Mouse (Mus musculus) T-helper 17 cell (primary cell): ENCODE measurements around the gene Dpysl4.

Experiments used
- in situ Hi-C, 2 experiments: fragments of 300-600 bp; cut with MboI, MseI; formaldehyde crosslinking; loops; 1 replicate in 1 of 2; 2 replicates in 1 of 2; pipeline ENCODE4 v1.15.1; 2025; ENCODE audit warnings: high pct_unique_total_duplicates in 2 of 2

Gene Dpysl4

DNA sequence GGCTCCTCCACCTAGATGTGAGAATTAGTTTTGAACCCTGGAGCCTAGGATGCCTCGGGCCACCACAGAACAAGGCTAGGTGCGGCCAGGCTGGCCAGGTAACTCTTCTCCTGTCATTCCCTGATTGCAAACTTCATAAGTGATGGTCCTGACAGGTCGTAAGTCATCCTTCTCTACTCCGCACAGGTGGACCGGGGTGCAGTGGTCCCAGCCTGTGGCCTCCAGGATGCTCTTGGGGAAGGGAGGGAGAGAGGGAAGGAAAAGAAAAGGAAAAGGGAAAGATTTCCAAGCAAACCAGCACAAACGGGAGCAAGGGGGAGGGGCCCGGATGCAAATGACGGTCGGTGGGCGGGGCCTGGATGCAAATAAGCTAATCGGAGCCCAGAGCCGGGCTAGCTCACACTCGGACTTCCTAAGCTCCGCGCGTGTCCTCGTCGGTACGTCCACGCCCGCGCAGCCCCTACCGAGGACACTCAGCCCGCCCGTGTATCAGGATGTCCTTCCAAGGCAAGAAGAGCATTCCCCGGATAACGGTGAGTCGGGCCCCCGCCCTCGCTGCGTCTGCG lies at the start of gene Dpysl4:
Dpysl4 (plus strand) TSS at position 373 of the 566 bp plus-strand sequence.
- in situ Hi-C loops, result loop anchor here in 1 of 2 experiments (10.0 kb wide), 1 partner anchor 341 kb away; no protein-coding TSS in a partner anchor

DNA sequence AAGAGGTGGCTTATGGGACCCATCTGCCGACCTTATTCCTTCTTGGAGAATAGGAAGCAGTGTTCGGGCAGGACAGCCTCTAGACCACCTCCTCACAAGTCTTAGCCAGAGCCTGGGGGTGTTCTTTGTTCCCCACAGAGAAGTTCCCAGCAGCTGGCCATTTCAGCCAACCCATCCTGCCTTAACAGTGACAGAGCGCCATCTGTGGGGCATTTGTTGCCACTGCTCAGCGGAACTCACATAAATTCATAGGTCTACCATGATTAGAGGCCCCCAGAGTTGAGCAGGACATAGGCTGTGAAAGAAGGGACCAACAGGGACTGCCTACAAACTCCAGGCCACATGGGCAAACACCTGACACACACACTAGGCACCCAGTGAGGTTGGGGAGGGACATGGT lies 22.4 kb upstream of the Dpysl4 start:
- in situ Hi-C loops, result no loop called here

DNA sequence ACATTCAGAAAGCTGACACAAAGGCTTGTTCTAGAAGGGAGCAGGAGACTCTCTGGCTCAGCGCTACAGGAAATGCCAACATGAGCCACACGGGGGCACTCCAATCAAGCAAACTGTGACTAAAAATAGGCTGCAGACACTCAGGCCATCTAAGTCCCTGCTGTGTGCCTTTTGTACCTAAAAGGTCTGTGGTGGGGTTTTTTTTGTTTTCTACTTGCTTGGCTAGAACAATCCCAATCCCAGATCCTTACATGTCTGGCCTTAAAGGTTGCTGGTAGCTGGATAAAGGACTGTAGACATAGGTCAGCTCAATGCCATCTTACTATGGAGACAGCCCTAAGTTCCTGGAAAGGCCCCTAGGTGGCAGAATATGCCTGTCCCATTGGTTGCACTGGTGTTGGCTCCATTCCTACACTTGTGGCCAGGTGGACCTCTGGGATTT lies 17.6 kb upstream of the Dpysl4 start:
- in situ Hi-C loops, result loop anchor here (5.0 kb wide), 6 partner anchors 36 to 231 kb away; no protein-coding TSS in a partner anchor

DNA sequence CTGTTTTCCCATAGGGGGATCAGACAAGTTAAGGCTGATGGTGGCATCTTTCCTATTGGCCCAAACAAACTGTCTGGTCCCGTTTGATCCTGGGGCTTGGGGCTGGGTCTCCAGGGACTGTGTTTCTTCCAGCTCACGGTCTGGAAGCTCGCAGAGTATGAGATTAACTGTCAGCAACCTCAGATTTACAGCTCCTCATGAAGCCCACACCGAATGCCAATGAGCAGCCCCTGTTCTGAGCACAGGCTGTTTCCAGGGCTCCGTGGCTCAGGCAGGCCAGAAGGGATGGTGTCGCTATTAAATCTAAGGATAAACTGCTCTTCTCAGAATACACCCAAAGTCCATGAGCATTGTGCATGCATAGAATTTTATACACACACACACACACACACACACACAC lies 11.6 kb upstream of the Dpysl4 start:
- in situ Hi-C loops, result no loop called here

DNA sequence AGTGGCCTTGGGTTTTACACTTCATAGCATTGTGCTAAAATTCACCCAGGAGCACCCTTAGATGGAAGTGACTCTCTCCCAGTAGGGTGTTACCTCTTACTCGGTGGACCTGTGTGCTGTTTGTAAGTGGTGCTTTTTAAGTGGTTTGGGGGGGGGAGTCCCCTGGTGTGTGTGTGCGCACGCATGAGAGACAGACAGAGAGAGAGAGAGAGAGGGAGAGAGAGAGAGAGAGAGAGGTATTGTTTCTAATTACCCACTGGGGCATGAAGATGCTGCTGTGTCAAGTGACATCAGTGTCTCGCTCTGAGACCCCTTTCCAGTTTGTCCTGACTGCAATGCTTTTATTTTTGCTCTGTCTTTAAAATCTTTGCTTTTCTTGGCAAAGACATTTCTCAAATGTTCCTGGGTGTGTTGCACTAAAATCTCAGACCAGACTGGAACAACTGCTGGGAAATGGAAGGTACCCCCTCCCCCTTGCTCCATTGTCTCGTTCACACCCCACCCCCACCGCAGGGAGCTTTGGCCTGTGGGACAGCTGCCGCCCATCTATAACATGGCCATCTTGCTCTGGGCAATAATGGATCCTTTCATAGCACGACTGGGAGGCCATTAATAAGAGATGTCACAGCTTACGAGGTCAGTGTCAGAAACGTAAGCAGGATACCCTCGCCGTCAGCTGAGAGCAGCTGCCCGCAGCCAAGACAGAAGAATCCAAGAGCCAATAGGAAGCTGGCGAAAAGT lies 10.6 kb upstream of the Dpysl4 start:
- in situ Hi-C loops, result loop anchor here in 1 of 2 experiments (5.0 kb wide), 1 partner anchor 1638 kb away; the partner anchor contains the start of gene Glrx3

DNA sequence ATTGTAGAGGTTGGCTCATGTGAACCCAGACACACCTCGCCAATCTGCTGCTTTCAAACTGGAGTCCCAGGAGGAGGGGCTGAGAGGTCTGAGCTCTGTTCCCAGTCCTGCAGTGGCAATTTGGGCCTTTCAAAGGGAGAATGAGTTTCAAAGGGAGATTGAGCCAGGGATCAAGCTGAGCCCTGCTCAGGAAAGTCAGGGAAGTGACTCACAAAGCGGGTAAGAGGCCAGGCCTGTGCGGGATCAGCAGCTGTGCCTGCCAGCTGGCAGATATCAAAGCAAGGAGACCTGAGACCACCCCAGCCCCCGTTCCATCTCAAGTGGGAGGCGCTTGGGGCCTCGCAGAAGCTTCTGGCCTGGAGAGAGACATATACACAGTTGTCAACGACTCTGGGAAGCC lies 8.5 kb upstream of the Dpysl4 start:
- in situ Hi-C loops, result loop anchor here in 1 of 2 experiments (5.0 kb wide), 1 partner anchor 1640 kb away; the partner anchor contains the start of gene Glrx3

DNA sequence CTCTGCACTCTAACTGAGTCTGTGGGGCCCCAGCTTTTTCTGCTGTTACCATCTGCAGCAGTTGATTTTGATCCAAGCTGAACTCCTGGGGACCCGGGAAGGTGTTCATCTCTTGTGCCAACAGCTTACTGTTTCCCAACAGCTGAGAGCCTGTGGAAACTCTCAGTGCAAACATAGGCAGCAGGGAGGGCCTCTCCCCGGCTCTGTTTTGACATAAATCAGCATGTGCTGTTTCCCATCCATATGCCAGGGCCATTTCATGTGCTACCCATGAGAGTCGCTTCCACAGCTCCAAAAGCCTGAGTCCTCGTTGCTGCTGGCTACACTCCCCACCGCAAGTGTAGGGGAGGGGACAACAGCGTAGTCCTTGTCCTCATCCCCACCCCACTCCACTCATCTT lies 7.6 kb upstream of the Dpysl4 start:
- in situ Hi-C loops, result loop anchor here in 1 of 2 experiments (5.0 kb wide), 1 partner anchor 1641 kb away; the partner anchor contains the start of gene Glrx3

DNA sequence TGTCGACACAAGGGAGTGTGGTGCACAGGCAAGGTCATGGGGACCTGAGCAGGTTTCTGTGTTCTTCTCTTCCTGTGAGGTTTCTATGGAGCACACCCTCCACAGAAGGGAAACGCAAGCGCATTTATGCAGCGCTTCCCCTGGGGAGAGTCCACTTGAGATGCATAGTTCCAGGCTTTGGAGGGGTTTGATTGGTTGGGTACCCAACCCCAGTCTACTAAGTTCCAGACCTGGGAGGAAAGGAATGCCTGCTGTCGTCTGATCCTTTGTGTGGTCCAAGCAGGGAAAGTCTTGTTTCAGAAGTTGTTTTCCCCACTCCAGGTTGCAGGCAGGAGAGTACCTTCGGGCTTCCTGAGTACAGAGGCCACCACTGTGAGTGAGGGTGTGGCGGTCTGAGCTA lies 6.7 kb upstream of the Dpysl4 start:
- in situ Hi-C loops, result loop anchor here in 1 of 2 experiments (5.0 kb wide), 1 partner anchor 1642 kb away; the partner anchor contains the start of gene Glrx3

DNA sequence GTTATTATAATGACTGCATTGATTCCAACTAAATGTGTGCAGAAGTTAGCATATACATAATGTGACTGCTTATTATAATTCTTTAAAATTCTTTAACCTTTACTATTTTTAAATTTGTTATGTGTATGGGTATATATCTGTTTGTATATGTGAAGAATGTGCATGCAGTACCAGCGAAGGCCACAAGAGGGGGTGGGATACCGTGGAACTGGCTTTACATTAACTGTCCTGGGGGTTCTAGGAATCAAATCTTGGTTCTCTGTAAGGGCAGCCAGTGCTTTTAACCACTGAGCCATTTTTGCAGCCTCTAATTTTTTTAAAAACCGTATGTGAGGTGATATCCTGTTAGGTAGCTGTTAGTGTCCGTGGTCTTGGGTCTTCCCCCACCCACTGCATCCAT lies 5.1 kb upstream of the Dpysl4 start:
- in situ Hi-C loops, result loop anchor here in 1 of 2 experiments (10.0 kb wide), 1 partner anchor 336 kb away; no protein-coding TSS in a partner anchor

DNA sequence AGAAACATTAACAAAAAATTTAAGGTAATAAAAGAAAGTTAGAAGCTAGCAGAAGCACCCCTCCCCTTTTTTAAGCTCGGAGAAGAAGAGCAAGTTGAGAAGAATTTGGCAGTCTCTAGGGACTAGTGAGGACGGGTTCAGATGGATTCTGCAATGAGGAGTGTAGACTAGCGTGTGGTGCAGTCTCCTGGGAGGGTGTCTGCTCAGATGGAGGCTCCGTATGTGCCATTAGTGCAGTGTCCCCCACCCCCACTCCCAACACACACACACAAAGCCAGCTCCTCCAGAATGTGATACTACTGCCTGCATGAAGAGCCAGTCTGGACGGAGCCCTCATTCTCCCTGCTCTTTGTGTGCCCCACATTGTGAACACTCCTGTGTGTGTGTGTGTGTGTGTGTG lies 4.6 kb upstream of the Dpysl4 start:
- in situ Hi-C loops, result loop anchor here in 1 of 2 experiments (10.0 kb wide), 1 partner anchor 336 kb away; no protein-coding TSS in a partner anchor

DNA sequence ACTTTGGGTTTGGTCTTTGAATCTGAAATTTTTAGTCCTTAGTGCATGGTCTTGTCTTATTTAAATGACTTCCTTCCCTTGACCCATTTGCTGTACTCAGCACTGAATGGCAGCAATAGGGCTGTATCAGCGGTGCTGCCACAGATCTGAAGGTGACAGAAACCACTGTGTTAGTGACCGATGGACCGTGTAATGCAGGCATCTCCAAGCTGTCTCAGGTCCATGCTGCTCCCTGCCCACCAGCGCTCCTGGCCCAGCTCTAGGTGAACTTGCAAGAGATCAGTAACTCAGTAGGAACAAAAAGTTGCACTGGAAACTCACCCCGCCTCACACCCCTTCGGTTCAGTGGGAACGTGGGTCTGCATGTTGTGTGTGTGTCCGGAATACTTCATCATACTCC lies 3.5 kb upstream of the Dpysl4 start:
- in situ Hi-C loops, result loop anchor here in 1 of 2 experiments (10.0 kb wide), 1 partner anchor 337 kb away; no protein-coding TSS in a partner anchor

DNA sequence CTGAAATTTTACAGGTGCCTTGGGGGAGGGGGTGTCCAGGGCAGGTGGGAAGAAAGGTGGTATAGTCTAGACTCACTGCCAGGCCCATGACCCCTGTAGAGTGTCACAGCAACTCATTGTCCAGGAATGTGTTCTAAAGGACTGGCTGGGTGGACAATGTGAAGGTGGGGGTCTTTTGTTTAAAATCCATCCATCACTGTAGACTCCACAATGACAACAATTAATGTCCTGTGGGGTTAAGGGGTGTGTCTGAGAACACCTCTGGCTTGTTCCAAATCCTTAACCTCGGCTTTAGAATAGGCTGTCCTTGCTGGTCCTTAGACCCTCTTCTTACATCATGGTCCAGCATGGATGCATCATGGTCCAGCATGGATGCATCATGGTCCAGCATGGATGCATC lies 1.5 kb upstream of the Dpysl4 start:
- in situ Hi-C loops, result loop anchor here in 1 of 2 experiments (10.0 kb wide), 1 partner anchor 340 kb away; no protein-coding TSS in a partner anchor

DNA sequence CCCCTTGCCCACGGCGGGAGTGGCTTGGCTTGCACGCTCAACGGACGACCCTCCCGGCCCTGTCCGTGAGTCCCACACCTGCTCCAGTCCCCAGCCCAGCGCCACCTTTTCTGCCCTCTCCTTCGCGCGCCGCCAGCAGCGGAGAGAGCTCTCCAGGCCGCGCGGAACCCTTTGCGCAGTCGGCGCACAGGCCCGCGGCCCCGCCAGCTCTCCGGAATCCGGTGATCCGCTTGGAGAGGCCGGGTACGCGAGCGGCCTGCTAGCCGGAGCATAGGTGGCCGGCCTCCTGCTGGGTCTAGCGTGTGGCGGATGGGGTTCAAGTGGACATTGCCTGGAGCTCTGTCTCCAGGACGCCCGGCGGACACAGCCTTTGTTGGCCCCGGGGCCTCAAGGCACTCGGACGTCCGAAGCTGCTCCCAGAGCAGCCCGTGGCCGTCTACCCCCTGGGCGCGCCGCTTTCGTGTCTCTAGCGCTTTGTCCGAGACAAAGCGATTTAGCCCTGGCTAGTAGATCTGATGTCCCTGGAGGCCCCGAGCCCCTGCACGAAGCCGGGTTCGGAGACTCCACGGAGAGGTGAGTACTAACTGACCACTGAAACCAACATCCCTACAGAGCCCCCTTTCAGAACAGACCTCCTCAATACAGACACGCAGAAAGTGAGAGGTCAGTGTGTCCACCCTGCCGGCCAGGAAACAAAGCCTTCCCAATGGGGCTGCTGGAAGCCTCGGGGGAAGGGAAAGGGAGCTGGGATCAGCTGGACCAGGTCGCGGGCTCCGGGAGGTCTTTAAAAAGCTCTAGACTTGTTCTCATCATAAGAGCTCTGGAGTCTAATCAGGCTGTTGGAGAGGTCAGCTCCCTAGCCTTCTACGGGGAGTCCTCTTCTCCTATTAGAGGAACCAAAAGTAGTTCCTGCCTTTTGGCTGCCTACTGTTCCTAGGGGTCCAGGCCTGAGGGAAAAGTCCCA lies 676 bp downstream of the Dpysl4 start:
- in situ Hi-C loops, result loop anchor here in 1 of 2 experiments (10.0 kb wide), 1 partner anchor 342 kb away; no protein-coding TSS in a partner anchor

DNA sequence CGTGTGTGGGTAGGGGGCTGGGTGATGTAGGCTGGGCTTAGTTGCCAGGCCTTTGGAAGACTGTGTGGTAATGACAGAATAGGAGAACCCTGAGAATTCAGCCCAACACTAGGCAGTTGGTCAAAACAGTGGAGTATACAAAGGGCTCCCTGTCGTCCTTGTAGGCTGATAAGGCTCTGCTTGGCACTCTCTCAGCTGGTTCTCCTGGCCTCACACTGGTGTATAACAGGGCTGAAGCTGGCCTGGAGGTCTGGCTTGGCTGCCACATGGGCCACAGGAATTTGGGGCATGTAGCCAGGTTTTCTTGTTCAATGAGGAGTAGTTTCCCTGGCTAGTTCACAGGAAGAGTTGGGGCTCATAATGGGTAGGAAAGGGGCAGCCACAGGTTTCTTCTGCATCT lies 2.0 kb downstream of the Dpysl4 start:
- in situ Hi-C loops, result loop anchor here in 1 of 2 experiments (10.0 kb wide), 1 partner anchor 343 kb away; no protein-coding TSS in a partner anchor

DNA sequence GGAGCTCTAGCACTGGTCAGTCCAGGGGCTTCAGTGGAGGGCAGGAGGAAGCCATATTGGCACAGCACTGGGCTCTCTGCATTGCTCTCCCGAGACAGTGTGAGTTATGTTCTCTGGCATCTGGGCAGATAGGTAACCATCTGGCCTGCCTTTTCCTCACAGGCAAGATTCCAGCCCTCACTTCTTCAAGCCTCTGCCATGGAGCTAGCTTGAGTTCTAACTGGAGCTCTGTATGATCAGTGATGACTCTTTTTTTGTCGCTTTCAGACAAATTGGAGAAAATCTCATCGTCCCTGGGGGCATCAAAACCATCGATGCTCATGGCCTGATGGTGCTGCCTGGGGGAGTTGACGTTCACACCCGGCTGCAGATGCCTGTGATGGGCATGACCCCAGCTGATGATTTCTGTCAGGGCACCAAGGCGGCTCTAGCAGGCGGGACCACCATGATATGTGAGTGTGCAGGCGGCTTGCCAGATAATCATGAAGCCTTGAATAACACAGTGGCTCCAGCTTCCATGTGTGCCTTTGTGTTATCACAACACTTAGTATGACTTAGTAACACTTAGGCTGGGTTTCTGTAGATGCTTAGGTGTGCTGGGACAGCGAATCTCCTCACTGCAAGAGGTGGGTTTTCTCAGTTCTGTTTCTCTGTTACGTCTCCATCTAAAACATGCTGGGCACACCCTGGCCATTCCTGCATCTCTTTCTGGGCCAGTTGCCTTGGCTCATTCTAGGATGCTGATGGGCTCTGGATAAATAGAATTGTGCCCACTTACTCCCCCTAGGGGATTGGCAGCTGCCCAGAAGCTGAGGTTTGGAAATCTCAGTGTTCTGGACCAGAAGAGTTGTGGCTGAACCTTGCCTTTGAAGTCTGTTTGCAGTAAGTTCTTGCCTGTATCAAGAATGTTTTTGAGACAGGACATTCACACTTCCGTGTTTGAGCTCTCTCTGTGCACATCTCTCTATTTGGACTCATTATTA lies 4.4 kb downstream of the Dpysl4 start:
- in situ Hi-C loops, result loop anchor here in 1 of 2 experiments (10.0 kb wide), 1 partner anchor 345 kb away; no protein-coding TSS in a partner anchor

DNA sequence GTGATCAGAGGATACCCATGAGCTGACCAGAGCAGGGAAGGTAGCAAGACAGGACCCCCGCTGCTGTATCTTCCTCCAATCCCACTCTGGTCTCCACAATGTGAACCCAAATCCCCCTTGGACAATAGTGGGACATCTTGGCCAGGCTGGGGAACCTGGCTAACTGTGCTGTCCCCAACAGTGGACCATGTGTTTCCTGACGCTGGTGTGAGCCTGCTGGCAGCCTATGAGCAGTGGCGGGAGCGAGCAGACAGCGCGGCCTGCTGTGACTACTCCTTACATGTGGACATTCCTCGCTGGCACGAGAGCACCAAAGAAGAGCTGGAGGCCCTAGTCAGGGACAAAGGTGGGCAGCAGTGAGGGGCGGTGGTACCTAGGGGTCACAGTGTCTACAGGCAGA lies 5.9 kb downstream of the Dpysl4 start:
- in situ Hi-C loops, result no loop called here

DNA sequence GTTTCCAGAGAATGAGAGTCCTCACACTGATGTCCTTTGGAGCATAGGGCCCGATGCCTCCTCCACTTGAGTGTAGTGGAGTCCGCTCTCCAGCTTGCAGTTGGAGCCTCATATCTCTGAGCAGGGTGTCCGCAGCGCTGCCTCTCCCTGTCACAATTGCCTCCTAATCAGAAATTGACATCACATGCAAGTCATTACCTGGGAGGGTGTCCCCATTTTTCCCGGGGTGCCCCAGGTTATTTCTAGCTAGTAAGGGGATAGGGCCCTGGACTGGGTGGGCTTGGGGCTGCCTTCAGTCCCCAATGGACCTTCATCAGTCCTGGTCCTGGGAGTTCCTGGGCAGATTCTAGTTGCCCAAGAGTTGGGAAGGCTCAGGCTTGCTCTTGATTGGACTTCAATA lies 6.9 kb downstream of the Dpysl4 start:
- in situ Hi-C loops, result no loop called here

DNA sequence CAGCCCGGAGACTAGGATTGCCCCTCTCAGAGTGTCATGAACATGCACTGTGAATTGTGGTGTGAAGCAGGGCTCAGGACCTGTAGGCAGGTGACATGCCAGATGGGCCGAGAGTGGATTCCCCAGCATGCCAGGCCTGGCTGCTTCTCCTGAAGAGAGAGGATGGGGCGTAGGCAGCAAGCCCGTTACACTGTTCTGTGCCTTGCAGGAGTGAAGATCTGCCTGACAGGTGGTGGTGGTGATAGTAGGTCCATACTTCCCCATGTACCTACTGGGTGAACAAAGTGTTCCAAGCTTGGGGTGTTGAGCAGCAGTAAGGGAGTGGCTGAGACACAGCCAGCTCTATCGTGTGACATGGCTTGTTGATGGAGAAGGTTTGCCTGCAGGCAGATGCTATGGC lies 7.3 kb downstream of the Dpysl4 start:
- in situ Hi-C loops, result no loop called here

DNA sequence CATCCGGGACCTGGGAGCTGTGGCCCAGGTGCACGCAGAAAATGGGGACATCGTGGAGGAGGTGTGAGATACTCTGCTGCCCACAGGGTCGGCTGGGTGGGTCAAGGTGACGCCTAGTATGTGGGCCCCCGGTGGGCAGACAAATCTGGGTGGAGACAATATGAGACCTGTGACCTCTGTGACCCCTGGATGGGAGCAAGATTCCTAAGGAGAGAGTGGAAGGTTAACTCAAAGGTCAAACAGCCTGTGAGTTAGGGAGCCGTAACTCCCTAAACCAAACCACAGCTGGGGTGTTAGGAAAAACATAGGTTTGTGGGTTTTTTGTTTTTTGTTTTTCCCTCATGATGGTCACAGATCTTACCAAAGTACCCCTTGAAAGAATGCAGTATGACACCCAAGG lies 8.0 kb downstream of the Dpysl4 start:
- in situ Hi-C loops, result no loop called here

DNA sequence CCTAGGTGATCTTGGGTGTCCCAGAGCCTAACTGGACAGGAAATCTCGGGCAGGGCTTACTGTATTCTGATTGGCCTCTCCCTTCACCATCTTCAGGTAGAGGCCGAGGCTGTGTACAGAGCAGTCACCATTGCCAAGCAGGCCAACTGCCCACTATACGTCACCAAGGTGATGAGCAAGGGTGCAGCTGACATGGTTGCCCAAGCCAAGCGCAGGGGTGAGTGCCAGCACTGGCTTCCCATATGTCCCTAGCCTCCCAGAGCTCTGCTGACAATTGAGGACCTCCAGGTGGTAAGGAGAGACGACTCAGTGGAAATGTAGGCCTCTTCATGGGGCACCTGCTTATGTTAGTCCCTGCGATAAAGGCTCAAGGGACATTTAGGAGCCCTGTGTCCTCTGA lies 9.0 kb downstream of the Dpysl4 start:
- in situ Hi-C loops, result no loop called here
